Mouse (Mus musculus): Measurements from ENCODE around the gene Kremen2. TPM values are rescaled to one million over a fixed set of nuclear protein-coding genes. Genes with fewer than 3 reads are reported as not detected.

Gene Kremen2
- polyA plus RNA-seq, 1 experiment from 2014 or later = 1.5 TPM

- peaks cover 55% of the 10 kb centered on the region for H3K4me1 ChIP-seq (replicated peaks)
- ATAC-seq (ENCODE audit: low read depth) = no peak
- WGBS = 52% methylated on average over 38 of the region's 38 CpGs
- H3K27me3 ChIP-seq = peaks cover 61% of the 10 kb centered on the region
- H3K4me2 ChIP-seq = peak overlapping the region; percentile 45; the same call in 1 of the 2 replicates
- H3K27ac ChIP-seq (replicated peaks) = no peak overlapping the region
- H3K4me3 ChIP-seq = peak overlapping the region; percentile 24
- H3K9me3 ChIP-seq = no peaks in the 10 kb centered on the region
- no peak overlapping the region for H3K9ac ChIP-seq
- H3K36me3 ChIP-seq = peaks cover 12% of the 10 kb centered on the region
Measured at GRCm38 (mm10) chr17:23741359-23742209, 4.0 kb downstream of the Kremen2 start.

DNA sequence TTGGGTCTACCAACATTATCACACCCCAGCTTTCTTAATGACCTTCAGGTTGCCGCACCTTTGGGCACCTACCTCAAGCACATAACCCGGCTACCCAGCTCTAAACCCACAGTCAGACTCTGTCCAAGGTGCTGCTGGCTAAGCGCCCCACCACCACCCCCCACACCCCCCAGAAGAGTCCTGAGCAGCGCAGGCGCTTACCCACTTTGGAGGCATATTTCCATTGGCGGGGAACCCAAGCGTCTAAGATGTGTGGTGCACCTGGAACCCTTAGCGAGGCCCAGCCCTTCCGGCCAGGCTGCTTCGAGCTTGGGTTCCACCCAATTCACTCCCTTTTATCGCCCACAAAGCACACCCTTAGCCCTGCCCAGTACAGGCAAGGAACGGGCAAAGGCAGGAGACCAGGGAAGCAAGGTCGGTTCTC is 5.0 kb downstream of the Kremen2 start, which contains the start of gene Paqr4:
Paqr4 (minus strand) TSS at position 270 of the 424 bp plus-strand sequence.
- WGBS = 5% methylated on average over 13 of the region's 13 CpGs
- H3K9me3 ChIP-seq = no peaks in the 10 kb centered on the region

DNA sequence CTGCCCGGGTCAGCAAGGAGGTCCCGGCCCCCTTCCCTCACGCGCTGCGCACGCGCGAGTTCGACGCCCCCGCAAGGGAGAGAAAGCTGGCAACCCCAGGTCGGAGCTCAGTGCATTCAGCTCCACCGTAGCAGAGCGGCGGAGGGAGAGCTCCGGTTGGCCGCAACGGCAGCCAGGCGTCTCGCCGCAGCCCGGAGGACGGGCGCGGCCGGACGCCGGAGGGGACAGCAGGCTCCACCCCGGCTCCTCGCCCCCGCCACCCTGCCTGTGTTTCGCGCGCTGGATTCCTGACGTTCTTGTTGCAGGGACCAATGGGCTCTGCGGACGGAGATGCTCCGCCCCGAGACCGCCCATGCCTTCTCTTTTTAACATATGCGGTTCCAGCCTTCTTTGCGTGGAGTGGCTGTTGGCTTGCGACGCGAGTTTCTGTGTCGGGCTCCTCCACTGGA is 5.5 kb downstream of the Kremen2 start:
- Histone ChIP-seq H3K27me3 (peaks cover 47% of the 10 kb centered on the region), H3K9ac (peak overlapping the region; percentile 87), H3K4me1 (replicated peaks) (peaks cover 43% of the 10 kb centered on the region), H3K4me3 (peak overlapping the region; percentile 85), H3K36me3 (peaks cover 26% of the 10 kb centered on the region), H3K27ac (replicated peaks) (peak overlapping the region; percentile 86), H3K4me2 (peak overlapping the region; percentile 77), H3K9me3 (no peaks in the 10 kb centered on the region)
- ATAC-seq (ENCODE audit: low read depth) = peak; percentile 82
- 1% methylated on average over 36 of the region's 46 CpGs for WGBS

More for the DNA sequence above, 5.0 kb downstream of the Kremen2 start, which contains the start of gene Paqr4:
- peaks cover 22% of the 10 kb centered on the region for H3K36me3 ChIP-seq
- peak within 1 kb of the TSS; percentile 85 for H3K4me3 ChIP-seq
- H3K4me1 ChIP-seq (replicated peaks) = peaks cover 47% of the 10 kb centered on the region
- ATAC-seq (ENCODE audit: low read depth) = peak; percentile 1; the same call in 1 of the 2 replicates
- peak within 1 kb of the TSS; percentile 87 for H3K9ac ChIP-seq
- peaks cover 52% of the 10 kb centered on the region for H3K27me3 ChIP-seq
- peak within 1 kb of the TSS; percentile 77 for H3K4me2 ChIP-seq
- H3K27ac ChIP-seq (replicated peaks) = peak within 1 kb of the TSS; percentile 86

- Histone ChIP-seq H3K9ac (peak overlapping the region; percentile 87), H3K36me3 (peaks cover 28% of the 10 kb centered on the region), H3K4me2 (peak overlapping the region; percentile 77), H3K4me1 (replicated peaks) (peaks cover 36% of the 10 kb centered on the region), H3K9me3 (no peaks in the 10 kb centered on the region), H3K27ac (replicated peaks) (peak overlapping the region; percentile 86), H3K4me3 (peak overlapping the region; percentile 85), H3K27me3 (peaks cover 40% of the 10 kb centered on the region)
- ATAC-seq (ENCODE audit: low read depth) = peak; percentile 30
- under 1% methylated on average over 46 of the region's 48 CpGs for WGBS
Measured at GRCm38 (mm10) chr17:23739202-23740135, 6.2 kb downstream of the Kremen2 start.

DNA sequence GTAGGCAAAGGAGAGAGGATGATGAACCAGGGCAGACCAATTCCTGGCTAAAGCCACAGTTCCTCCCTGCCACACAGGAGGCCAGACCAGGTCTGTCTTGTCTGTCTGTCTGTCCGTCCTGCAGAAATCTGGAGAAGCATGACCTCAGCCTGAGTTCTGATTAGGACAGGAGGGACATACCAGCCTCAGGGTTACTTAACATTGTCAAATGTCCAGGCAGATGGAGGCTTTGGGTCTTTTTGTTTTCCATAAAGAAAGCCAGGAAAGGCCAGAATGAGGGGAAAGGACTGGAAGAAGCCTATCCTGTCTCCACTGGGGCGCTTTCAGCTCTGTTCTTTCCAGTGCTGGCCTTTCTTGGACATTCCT is 6.8 kb downstream of the Kremen2 start:
- Histone ChIP-seq H3K4me1 (replicated peaks) (peaks cover 35% of the 10 kb centered on the region), H3K9ac (peak overlapping the region; percentile 87), H3K4me3 (peak overlapping the region; percentile 85), H3K27me3 (peaks cover 34% of the 10 kb centered on the region), H3K36me3 (peaks cover 28% of the 10 kb centered on the region), H3K27ac (replicated peaks) (peak overlapping the region; percentile 86; the same call in 1 of the 2 replicates), H3K4me2 (peak overlapping the region; percentile 77), H3K9me3 (no peaks in the 10 kb centered on the region)
- 47% methylated on average over 2 of the region's 2 CpGs for WGBS
- ATAC-seq (ENCODE audit: low read depth) = no peak

GRCm38 (mm10) chr17:23737493-23738445 is 7.9 kb downstream of the Kremen2 start:
- peak overlapping the region; percentile 77 for H3K4me2 ChIP-seq
- H3K27ac ChIP-seq (replicated peaks) = no peak overlapping the region
- WGBS = 67% methylated on average over 15 of the region's 15 CpGs
- no peaks in the 10 kb centered on the region for H3K9me3 ChIP-seq
- H3K36me3 ChIP-seq = peaks cover 28% of the 10 kb centered on the region
- H3K4me3 ChIP-seq = peak overlapping the region; percentile 85
- H3K9ac ChIP-seq = 0 out of 2 replicates have a peak overlapping the region, but pooled peaks have one; percentile 34
- H3K4me1 ChIP-seq (replicated peaks) = peaks cover 35% of the 10 kb centered on the region
- peaks cover 23% of the 10 kb centered on the region for H3K27me3 ChIP-seq
- no peak for ATAC-seq (ENCODE audit: low read depth)

GRCm38 (mm10) chr17:23734341-23734740 is 11.3 kb downstream of the Kremen2 start:
- no peak for ATAC-seq (ENCODE audit: low read depth)
- no peak overlapping the region for H3K4me3 ChIP-seq
- H3K4me1 ChIP-seq (replicated peaks) = peaks cover 17% of the 10 kb centered on the region
- H3K27ac ChIP-seq (replicated peaks) = no peak overlapping the region
- H3K36me3 ChIP-seq = peaks cover 28% of the 10 kb centered on the region
- H3K9me3 ChIP-seq = no peaks in the 10 kb centered on the region
- H3K4me2 ChIP-seq = no peak overlapping the region
- no peaks in the 10 kb centered on the region for H3K27me3 ChIP-seq
- WGBS = 85% methylated on average over 1 of the region's 1 CpGs
- H3K9ac ChIP-seq = no peak overlapping the region; the same call in 1 of the 2 replicates

DNA sequence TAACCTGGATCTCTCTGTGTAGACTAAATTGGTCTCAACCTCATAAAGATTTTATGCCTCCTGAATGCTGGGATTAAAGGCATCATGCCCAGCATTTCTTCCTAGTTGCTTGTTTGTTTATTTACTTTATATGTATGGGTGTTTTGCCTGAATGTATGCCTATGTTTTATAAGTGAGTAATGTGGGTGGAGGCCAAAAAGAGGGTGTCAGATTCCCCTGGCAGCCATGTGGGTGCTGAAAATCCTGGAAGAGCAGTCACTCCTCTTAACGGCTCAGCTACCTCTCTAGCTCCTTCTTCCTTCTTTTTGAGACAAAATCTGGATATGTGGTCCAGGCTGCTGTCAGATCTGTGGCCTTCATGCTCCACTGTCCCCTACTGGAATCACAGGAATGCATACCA is 15.2 kb downstream of the Kremen2 start:
- no peak for ATAC-seq (ENCODE audit: low read depth)
- H3K4me1 ChIP-seq (replicated peaks) = peaks cover 12% of the 10 kb centered on the region
- H3K36me3 ChIP-seq = peaks cover 5% of the 10 kb centered on the region; the same call in 1 of the 2 replicates
- H3K9ac ChIP-seq = no peak overlapping the region
- no peaks in the 10 kb centered on the region for H3K9me3 ChIP-seq
- no peak overlapping the region for H3K27ac ChIP-seq (replicated peaks)
- no peaks in the 10 kb centered on the region for H3K27me3 ChIP-seq
- H3K4me3 ChIP-seq = no peak overlapping the region
- H3K4me2 ChIP-seq = no peak overlapping the region
- WGBS = 61% methylated on average over 1 of the region's 1 CpGs

DNA sequence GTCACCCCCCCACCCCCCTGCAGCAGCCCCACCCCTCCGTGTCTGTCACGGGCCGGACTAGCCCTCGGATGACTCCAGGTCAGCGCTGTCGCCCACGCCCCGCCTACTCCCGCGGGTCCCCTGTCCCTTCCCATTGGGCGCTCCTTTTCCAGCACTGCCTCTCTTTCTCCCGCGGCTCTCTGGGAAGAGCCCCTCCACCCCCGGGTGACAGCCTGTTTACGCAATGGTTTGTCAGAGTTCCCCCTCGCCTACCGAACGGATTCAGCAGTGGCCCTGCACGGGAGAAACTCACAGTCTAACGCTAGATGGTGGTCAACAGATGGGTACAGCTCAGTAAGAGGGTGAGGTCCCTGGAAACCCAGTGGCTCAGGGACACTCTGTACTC is 18.9 kb downstream of the Kremen2 start:
- Histone ChIP-seq H3K9me3 (no peaks in the 10 kb centered on the region), H3K27ac (replicated peaks) (peak overlapping the region; percentile 67), H3K4me2 (peak overlapping the region; percentile 92), H3K36me3 (no peaks in the 10 kb centered on the region), H3K4me3 (peak overlapping the region; percentile 84), H3K4me1 (replicated peaks) (peaks cover 13% of the 10 kb centered on the region), H3K9ac (peak overlapping the region; percentile 74), H3K27me3 (no peaks in the 10 kb centered on the region)
- ATAC-seq (ENCODE audit: low read depth) = peak; percentile 78
- WGBS = under 1% methylated on average over 20 of the region's 20 CpGs

GRCm38 (mm10) chr17:23725999-23726757 is 19.5 kb downstream of the Kremen2 start, which contains the start of gene Pkmyt1:
Gene Pkmyt1 (plus strand): TSS chr17:23726336.
- H3K9me3 ChIP-seq = no peaks in the 10 kb centered on the region
- WGBS = 2% methylated on average over 67 of the region's 73 CpGs
- no peaks in the 10 kb centered on the region for H3K36me3 ChIP-seq
- H3K4me3 ChIP-seq = peak within 1 kb of the TSS; percentile 84
- peak within 1 kb of the TSS; percentile 67 for H3K27ac ChIP-seq (replicated peaks)
- H3K4me1 ChIP-seq (replicated peaks) = peaks cover 13% of the 10 kb centered on the region
- H3K27me3 ChIP-seq = no peaks in the 10 kb centered on the region
- peak within 1 kb of the TSS; percentile 74 for H3K9ac ChIP-seq
- ATAC-seq (ENCODE audit: low read depth) = peak; percentile 96
- H3K4me2 ChIP-seq = peak within 1 kb of the TSS; percentile 92

All from neural tube, embryonic 13.5 days (tissue).